Mouse (Mus musculus): Measurements from ENCODE around the gene Igf2r. TPM values are rescaled to one million over a fixed set of nuclear protein-coding genes. Genes with fewer than 3 reads are reported as not detected.

Igf2r gene
- polyA plus RNA-seq, 1 experiment from 2014 or later, result 98.0 TPM

DNA sequence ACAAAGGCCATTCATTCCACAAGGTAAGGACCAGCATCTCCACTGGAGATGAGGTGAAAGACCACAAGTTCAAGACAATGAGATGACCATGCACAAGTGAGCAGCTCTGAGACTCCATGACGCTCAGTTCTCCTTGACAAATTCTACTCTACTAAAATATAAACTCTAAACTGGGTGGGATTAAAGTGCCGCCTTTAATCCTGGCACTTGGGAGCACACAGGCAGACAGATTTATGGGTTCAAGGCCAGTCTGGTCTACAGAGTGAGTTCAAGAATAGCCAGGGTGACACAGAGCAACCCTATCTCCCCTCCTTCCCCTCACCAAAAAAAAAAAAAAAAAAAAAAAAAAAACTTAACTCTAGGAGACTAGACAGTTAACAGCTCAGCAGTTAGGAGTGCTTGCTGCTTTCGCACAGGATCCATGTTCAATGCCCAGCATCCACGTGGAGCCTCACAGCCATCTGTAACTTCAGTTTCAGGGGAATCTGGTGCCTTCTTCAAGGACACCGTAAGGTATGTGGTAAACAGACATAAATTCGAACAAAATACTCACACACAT, 2.1 kb downstream of the Igf2r start:
- peak overlapping the region; percentile 93 for H3K27ac ChIP-seq (ENCODE audit: low read length)
- H3K4me2 ChIP-seq (ENCODE audit: low read depth, low read length), result peak overlapping the region; percentile 72
- ATAC-seq (replicated peaks; ENCODE audit: extremely low read depth, insufficient read depth, low FRiP score), result no peak
- no peaks in the 10 kb centered on the region for H3K27me3 ChIP-seq (ENCODE audit: control insufficient read depth, insufficient read depth, low read length)
- WGBS, result 52% methylated on average over 6 of the region's 6 CpGs
- peaks cover 38% of the 10 kb centered on the region for H3K36me3 ChIP-seq (ENCODE audit: control insufficient read depth, insufficient read depth)
- H3K9me3 ChIP-seq (replicated peaks; ENCODE audit: control insufficient read depth, low read length), result no peaks in the 10 kb centered on the region
- peaks cover 31% of the 10 kb centered on the region for H3K4me1 ChIP-seq (ENCODE audit: control insufficient read depth, insufficient read depth, low read length)
- peak overlapping the region; percentile 96 for H3K9ac ChIP-seq (ENCODE audit: low read length)
- peak overlapping the region; percentile 75 for H3K4me3 ChIP-seq (ENCODE audit: low read length)

DNA sequence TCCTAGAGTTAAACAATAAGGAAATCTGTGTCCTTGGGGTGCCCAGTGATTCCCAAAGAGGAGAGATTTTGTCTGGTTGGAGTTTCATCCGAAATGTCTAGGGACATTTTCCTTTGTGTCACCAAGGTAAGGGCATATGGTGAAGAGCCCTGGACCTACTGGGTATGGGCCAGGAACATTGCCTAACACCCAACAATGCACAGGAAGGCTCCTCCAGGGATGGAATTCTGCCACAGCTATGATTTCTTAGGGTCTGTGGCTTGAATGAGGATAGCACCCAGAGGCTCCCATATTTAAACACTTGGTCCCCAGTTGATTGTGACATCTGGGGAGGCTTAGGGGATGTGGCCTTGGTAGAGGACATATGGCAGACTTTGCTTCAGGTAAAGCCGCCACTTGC, 6.1 kb downstream of the Igf2r start:
- peak overlapping the region; percentile 18 for H3K4me3 ChIP-seq (ENCODE audit: low read length)
- H3K36me3 ChIP-seq (ENCODE audit: control insufficient read depth, insufficient read depth), result peaks cover 22% of the 10 kb centered on the region
- peak overlapping the region; percentile 93 for H3K27ac ChIP-seq (ENCODE audit: low read length)
- peaks cover 62% of the 10 kb centered on the region for H3K4me1 ChIP-seq (ENCODE audit: control insufficient read depth, insufficient read depth, low read length)
- 75% methylated on average over 2 of the region's 2 CpGs for WGBS
- H3K4me2 ChIP-seq (ENCODE audit: low read depth, low read length), result peak overlapping the region; percentile 72
- no peak overlapping the region for H3K9ac ChIP-seq (ENCODE audit: low read length)
- no peaks in the 10 kb centered on the region for H3K9me3 ChIP-seq (replicated peaks; ENCODE audit: control insufficient read depth, low read length)
- no peak for ATAC-seq (replicated peaks; ENCODE audit: extremely low read depth, insufficient read depth, low FRiP score)
- no peaks in the 10 kb centered on the region for H3K27me3 ChIP-seq (ENCODE audit: control insufficient read depth, insufficient read depth, low read length)

DNA sequence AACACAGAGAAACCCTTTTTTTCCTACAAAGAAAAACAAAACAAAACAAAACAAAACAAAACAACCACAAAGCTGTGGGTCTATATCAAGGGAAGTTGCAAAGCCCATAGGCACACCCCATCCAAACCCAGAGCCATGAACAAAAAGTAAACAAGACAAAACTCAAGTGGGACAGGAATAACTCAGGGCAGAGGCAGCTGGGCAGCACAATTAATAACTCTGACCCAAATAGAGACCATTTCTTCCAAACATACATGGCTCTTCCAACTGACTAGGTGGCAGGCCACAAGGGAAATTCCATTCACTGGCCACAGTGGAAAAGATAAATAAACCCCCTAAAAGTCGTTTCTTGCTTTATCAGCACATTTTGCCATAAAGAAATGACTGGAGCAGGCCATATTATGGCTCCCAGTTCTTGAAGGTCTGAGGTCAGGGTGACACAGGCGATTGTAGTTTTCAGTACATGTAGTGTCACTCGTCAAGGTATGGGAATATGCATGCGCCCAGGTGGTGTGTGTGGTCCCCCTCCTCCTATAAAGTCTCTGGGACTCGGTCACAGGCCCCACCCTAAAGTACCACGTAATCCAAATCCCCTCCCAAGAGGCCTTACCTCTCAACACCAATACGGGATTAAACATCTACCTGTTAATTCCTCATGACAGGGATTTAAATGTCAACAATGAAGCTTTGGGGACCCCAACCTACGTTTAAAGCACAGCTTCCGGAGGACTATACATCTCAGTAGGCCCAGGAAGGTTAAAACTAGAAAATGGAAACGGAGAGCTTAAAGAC, 8.9 kb downstream of the Igf2r start:
- no peaks in the 10 kb centered on the region for H3K9me3 ChIP-seq (replicated peaks; ENCODE audit: control insufficient read depth, low read length)
- H3K4me3 ChIP-seq (ENCODE audit: low read length), result peak overlapping the region; percentile 33
- peak overlapping the region; percentile 63 for H3K9ac ChIP-seq (ENCODE audit: low read length)
- peaks cover 22% of the 10 kb centered on the region for H3K36me3 ChIP-seq (ENCODE audit: control insufficient read depth, insufficient read depth)
- H3K4me2 ChIP-seq (ENCODE audit: low read depth, low read length), result peak overlapping the region; percentile 59
- WGBS, result 50% methylated on average over 10 of the region's 10 CpGs
- ATAC-seq (replicated peaks; ENCODE audit: extremely low read depth, insufficient read depth, low FRiP score), result no peak
- H3K4me1 ChIP-seq (ENCODE audit: control insufficient read depth, insufficient read depth, low read length), result peaks cover 78% of the 10 kb centered on the region
- H3K27me3 ChIP-seq (ENCODE audit: control insufficient read depth, insufficient read depth, low read length), result no peaks in the 10 kb centered on the region
- peak overlapping the region; percentile 93 for H3K27ac ChIP-seq (ENCODE audit: low read length)

DNA sequence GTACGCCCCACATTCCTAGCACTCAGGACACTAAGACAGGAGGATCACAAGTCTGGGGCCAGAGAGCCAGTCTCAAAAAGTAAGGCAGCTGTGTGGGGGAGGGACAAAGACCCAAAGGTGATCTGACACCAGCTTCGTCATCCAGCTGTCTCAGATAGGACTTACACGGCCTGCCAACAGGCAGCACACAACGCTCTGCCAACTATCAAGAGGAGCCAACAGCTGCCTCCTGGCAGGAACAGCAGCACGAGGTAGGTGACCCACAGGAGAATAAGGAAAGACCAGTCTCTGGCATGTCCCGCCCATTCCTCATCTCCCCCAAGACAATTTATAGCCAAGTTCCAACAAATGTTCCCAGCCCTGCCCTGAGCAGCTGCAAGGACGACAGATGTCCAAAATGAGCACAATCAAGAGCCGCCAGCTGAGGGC, 9.8 kb downstream of the Igf2r start:
- ATAC-seq (replicated peaks; ENCODE audit: extremely low read depth, insufficient read depth, low FRiP score), result peak; percentile 50
- peak overlapping the region; percentile 49 for H3K9ac ChIP-seq (ENCODE audit: low read length)
- H3K36me3 ChIP-seq (ENCODE audit: control insufficient read depth, insufficient read depth), result peaks cover 22% of the 10 kb centered on the region
- H3K9me3 ChIP-seq (replicated peaks; ENCODE audit: control insufficient read depth, low read length), result no peaks in the 10 kb centered on the region
- H3K4me2 ChIP-seq (ENCODE audit: low read depth, low read length), result peak overlapping the region; percentile 59
- H3K4me1 ChIP-seq (ENCODE audit: control insufficient read depth, insufficient read depth, low read length), result peaks cover 80% of the 10 kb centered on the region
- 24% methylated on average over 8 of the region's 8 CpGs for WGBS
- peak overlapping the region; percentile 33 for H3K4me3 ChIP-seq (ENCODE audit: low read length)
- H3K27me3 ChIP-seq (ENCODE audit: control insufficient read depth, insufficient read depth, low read length), result no peaks in the 10 kb centered on the region
- peak overlapping the region; percentile 93 for H3K27ac ChIP-seq (ENCODE audit: low read length)

DNA sequence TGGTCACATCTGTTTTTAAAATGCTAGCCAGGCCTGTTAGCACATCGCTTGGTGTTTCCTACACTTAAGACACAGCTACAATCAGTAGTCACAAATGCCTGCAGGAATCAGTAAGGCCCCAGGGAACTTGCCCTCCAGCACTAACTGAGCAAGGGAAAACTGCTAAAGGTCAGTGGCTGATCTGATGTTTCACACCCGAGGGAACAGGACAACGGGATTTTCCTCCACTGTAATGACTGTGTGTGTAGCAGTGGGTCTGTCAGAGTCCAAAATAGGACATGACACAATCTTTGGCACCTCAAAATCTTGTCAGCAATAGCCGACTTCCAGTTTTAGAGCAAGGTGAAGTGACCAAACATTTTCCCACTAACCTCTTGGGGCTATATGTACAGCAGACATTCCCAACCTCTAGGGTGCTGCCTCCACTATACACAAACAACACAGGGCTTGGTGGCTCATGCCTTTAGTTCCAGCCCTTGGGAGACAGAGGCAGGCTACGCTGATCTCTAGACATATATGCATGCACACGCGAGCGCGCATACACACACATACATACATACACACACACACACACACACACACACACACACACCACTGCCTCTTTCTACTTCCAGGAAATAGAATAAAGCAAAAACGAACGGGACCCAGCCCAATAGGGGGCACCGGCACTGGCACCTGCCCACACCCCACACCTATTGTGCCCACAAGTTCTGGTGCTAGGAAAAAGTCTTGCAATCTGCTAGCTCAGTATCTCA, 10.6 kb downstream of the Igf2r start:
- H3K9me3 ChIP-seq (replicated peaks; ENCODE audit: control insufficient read depth, low read length), result no peaks in the 10 kb centered on the region
- peak overlapping the region; percentile 49 for H3K9ac ChIP-seq (ENCODE audit: low read length)
- H3K4me1 ChIP-seq (ENCODE audit: control insufficient read depth, insufficient read depth, low read length), result peaks cover 82% of the 10 kb centered on the region
- peak overlapping the region; percentile 33 for H3K4me3 ChIP-seq (ENCODE audit: low read length)
- peak overlapping the region; percentile 93 for H3K27ac ChIP-seq (ENCODE audit: low read length)
- H3K27me3 ChIP-seq (ENCODE audit: control insufficient read depth, insufficient read depth, low read length), result no peaks in the 10 kb centered on the region
- peak overlapping the region; percentile 59 for H3K4me2 ChIP-seq (ENCODE audit: low read depth, low read length)
- 47% methylated on average over 12 of the region's 12 CpGs for WGBS
- peaks cover 19% of the 10 kb centered on the region for H3K36me3 ChIP-seq (ENCODE audit: control insufficient read depth, insufficient read depth)
- ATAC-seq (replicated peaks; ENCODE audit: extremely low read depth, insufficient read depth, low FRiP score), result peak; percentile 10; the same call in 1 of the 2 replicates

DNA sequence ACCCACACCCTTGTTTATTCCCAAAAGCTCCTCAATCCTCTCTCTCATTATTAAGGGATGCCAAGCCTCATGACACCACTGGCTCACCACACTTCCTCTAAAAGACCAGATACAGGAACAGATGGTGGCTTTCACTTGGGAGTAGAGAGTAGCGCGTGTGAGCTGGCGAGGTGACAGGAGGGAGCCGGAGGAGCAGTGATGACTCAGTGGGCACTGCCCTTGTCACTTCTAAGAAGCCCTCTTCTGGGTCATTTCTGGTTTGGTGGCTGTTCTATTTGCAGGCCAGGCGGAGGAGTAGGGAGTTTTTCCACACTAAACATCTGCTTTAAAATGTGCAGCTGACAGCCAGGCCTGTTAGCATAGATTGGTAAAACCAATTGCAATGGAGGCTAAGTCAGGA, 11.5 kb downstream of the Igf2r start:
- H3K4me3 ChIP-seq (ENCODE audit: low read length), result no peak overlapping the region
- no peak for ATAC-seq (replicated peaks; ENCODE audit: extremely low read depth, insufficient read depth, low FRiP score)

DNA sequence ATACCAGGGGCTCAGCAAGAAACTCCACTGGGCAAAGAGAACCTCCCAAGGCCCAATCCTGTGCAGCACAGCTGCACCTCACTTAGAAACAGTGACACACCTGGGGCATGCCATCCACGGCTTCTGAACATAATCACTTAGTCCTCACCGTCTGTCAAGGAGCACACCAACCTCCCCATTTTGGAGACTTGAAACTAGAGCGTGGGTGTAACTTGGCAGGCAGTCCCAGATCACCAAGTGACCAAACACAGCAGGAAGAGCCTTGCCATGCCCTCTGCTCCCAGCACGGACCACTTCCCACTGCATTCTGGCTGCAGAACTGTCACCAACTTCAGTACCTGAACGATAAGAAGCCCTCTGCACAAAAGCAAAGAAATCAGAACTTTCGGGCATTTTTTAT, 12.3 kb downstream of the Igf2r start:
- Histone ChIP-seq H3K36me3 (ENCODE audit: control insufficient read depth, insufficient read depth) (peaks cover 15% of the 10 kb centered on the region), H3K4me2 (ENCODE audit: low read depth, low read length) (no peak overlapping the region; the same call in 1 of the 2 replicates), H3K9me3 (replicated peaks; ENCODE audit: control insufficient read depth, low read length) (no peaks in the 10 kb centered on the region), H3K4me1 (ENCODE audit: control insufficient read depth, insufficient read depth, low read length) (peaks cover 97% of the 10 kb centered on the region), H3K4me3 (ENCODE audit: low read length) (no peak overlapping the region), H3K27me3 (ENCODE audit: control insufficient read depth, insufficient read depth, low read length) (no peaks in the 10 kb centered on the region), H3K9ac (ENCODE audit: low read length) (peak overlapping the region; percentile 59), H3K27ac (ENCODE audit: low read length) (peak overlapping the region; percentile 72)
- WGBS, result 30% methylated on average over 6 of the region's 6 CpGs
- no peak for ATAC-seq (replicated peaks; ENCODE audit: extremely low read depth, insufficient read depth, low FRiP score)

More for the DNA sequence above, 11.5 kb downstream of the Igf2r start:
- 32% methylated on average over 5 of the region's 5 CpGs for WGBS
- H3K4me1 ChIP-seq (ENCODE audit: control insufficient read depth, insufficient read depth, low read length), result peaks cover 88% of the 10 kb centered on the region
- H3K9ac ChIP-seq (ENCODE audit: low read length), result peak overlapping the region; percentile 0
- peaks cover 15% of the 10 kb centered on the region for H3K36me3 ChIP-seq (ENCODE audit: control insufficient read depth, insufficient read depth)
- H3K4me2 ChIP-seq (ENCODE audit: low read depth, low read length), result peak overlapping the region; percentile 5; the same call in 1 of the 2 replicates
- H3K27me3 ChIP-seq (ENCODE audit: control insufficient read depth, insufficient read depth, low read length), result no peaks in the 10 kb centered on the region
- H3K27ac ChIP-seq (ENCODE audit: low read length), result peak overlapping the region; percentile 93
- no peaks in the 10 kb centered on the region for H3K9me3 ChIP-seq (replicated peaks; ENCODE audit: control insufficient read depth, low read length)

DNA sequence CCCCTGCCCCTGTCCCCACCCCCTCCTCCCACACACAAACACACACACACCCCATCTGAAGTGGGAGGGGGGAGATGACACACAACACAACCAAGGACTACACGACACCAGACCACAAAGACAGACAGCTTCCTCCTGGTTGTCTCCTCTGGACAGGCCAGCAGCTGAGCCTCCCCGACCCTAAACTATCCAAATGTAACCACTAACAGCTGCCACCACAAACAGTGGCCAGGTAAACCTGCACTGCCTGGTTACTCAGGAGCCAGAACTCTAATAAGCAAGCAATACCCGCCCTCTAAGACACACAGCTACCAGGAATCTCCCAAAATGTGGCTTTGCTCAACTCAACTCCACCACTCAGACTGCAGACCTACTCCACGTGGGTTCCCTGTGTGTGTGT, 13.5 kb downstream of the Igf2r start:
- H3K4me3 ChIP-seq (ENCODE audit: low read length), result no peak overlapping the region
- peak overlapping the region; percentile 72 for H3K27ac ChIP-seq (ENCODE audit: low read length)
- H3K9me3 ChIP-seq (replicated peaks; ENCODE audit: control insufficient read depth, low read length), result no peaks in the 10 kb centered on the region
- WGBS, result 43% methylated on average over 4 of the region's 4 CpGs
- H3K36me3 ChIP-seq (ENCODE audit: control insufficient read depth, insufficient read depth), result peaks cover 10% of the 10 kb centered on the region
- peak overlapping the region; percentile 59; the same call in 1 of the 2 replicates for H3K9ac ChIP-seq (ENCODE audit: low read length)
- peaks cover 100% of the 10 kb centered on the region for H3K4me1 ChIP-seq (ENCODE audit: control insufficient read depth, insufficient read depth, low read length)
- H3K27me3 ChIP-seq (ENCODE audit: control insufficient read depth, insufficient read depth, low read length), result no peaks in the 10 kb centered on the region
- no peak for ATAC-seq (replicated peaks; ENCODE audit: extremely low read depth, insufficient read depth, low FRiP score)
- no peak overlapping the region for H3K4me2 ChIP-seq (ENCODE audit: low read depth, low read length)

Measured in heart, embryonic 16.5 days (tissue).